Mouse (Mus musculus) CD4-positive helper T cell, adult 2 months (primary cell): Measurements from ENCODE around the gene Ttyh2.

Source experiments
- DNase-seq: peaks from one replicate; pipeline ENCODE4 v3.0.0-alpha.2; 2012; ENCODE audit warnings: low read depth, missing footprints, low spot score

Gene Ttyh2

GRCm38 (mm10) chr11:114675341-114675825 is at the start of gene Ttyh2:
TSS of gene Ttyh2 (plus strand) at chr11:114675431.
- peak; percentile 72 for DNase-seq

DNA sequence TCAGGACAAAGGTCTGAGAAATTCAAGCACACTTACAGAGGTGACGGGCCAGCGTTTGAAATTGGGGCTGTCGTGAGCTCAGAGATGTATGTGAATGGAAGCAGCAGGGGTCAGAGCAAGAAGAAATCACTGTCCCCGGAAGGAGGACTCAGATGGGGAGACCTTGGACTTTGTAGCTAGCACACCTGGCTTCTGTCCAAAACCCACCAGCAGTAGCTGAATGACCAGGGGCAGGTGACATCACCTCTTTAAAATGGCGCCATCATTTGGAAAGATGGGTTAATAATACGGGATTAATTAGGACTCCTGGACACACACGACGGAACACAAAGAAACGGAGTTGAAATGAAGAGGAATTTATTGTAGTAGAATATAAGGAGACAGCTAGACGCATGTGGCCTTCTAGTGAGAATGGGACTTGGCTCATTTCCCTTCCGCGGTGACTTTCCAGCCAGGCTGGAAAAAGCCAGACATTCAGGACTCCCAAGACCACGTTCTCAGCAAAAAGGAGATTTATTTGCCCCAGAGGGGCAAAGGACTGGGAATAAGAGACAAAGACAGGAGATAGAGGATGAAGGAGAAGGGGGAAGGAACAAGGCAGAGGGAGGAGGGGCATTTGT is 49.0 kb upstream of the Ttyh2 start:
- no peak for DNase-seq

DNA sequence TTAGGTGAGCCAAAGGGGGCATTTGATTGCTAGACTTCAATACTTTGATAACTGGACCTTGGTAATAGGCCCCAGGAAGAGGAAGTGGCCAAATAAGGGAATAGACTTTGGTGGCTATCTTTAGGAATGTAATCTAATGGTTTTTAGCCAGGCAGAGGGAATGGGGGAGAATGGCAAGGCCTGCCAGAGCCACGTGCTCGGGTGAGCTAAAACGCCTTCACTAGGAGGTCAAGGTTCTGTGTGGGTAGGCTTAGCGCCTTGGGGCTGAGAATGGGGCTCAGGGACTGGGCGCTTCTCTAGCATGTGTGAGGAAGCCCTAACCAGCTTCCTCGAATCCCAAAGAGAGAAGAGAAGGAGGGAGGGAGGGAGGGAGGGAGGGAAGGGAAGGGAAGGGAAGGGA is 48.2 kb upstream of the Ttyh2 start:
- no peak for DNase-seq

DNA sequence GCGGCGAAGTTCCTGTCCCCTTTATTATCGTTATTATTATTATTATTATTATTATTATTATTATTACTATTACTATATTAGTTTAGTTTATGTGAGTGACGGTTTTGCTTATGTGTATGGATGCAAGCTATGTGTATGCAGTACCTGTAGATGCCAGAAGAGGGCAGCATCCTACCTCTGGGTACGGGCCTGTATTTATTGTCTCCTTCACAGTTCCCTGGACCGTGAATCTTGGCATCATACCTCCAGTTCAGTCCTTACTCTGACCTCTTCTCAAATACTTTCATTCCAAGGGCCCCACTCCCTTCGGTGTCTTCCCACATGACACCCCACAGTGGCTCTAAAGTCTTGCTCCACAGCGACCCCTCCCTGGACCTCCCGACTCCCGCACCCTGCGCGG is 47.2 kb upstream of the Ttyh2 start:
- DNase-seq = no peak

DNA sequence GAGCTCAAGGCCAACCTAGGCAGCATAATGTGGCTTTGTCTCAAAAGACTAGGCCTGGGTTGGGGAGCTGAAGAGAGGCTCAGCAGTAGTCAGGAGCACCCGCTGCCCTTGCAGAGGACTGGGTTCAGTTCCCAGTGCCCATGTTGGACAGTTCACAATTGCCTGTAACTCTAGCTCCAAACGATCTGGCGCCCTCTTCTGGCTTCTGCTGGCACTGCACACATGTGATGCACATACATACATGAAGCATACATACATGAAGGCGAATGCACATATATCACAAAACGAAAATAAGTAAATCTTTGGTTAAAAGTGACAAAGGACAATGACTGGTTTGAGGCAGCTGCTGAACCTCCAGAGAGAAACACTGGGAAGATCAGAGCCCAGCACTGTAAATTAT is 45.2 kb upstream of the Ttyh2 start:
- DNase-seq = no peak

GRCm38 (mm10) chr11:114632266-114632665 is 43.0 kb upstream of the Ttyh2 start:
- no peak for DNase-seq

- DNase-seq = peak; percentile 71
These were observed 38.9 kb upstream of the Ttyh2 start for GRCm38 (mm10) chr11:114636292-114636691.

DNA sequence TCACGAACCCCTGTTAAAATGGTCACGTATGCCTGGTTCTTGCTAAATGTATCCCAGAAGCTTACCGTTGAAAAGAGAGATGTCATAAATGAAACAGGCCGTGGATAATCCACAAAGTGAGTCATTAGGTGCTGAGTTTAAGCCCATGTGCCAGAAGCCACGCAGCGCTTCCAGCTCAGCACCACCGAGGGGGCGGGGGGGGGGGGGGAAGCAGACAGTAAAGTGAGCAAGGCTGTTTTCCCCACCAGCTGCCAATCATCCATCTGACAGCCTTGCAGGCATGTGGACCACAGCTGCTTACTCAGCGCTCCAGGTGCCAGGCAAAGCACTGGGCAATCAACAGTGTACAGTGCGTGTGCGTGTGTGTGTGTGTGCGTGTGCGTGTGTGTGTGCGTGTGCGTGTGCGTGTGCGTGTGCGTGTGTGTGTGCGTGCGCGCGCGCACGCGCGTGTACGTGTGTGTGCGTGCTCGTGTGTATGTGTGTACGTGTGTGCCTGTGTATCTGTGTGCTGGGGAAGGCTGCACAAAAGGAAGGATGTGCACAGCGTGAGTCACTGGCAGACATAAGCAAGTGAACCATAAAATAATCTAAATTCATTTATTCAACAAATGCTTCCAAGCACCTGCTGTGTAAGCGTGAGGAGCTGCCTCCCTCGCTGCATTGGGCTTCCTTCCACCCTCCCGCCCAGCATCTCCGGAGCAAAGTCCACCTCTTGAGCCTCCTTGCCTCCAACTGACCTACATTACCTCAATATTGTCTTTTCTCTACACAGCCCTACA is 38.3 kb upstream of the Ttyh2 start:
- no peak for DNase-seq

DNA sequence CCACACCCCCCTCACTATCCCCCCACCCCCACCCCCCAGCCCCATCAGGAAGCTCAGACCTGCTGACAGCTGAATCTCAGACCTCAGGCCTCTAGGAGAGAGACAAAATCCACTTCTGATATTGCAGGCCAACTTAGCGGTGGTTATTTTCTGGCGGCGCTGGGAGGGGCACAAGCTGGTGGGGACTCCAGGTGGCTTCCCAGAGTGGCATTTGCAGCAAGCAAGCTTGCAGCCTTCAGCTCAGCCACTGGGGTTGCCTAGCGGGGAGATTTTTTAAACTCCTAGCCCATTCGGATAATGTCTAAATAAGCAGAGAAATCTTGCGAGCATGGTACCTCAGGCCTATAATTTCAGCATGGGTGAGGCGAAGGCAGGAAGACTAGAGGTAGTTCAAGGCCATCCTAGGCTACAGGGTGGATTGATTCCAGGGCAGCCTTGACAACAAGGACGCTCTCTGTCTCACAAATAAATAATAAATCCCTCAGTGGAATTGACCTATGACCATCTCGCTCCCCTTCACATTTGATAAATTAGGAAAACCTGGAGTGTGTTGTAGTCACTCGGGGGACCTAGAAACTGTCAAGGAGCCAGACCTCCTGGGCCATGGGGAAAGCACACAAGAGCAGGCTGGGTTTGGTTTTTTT is 36.5 kb upstream of the Ttyh2 start:
- no peak for DNase-seq

GRCm38 (mm10) chr11:114639681-114640103 is 35.5 kb upstream of the Ttyh2 start:
- no peak for DNase-seq

GRCm38 (mm10) chr11:114640658-114641057 is 34.6 kb upstream of the Ttyh2 start:
- no peak for DNase-seq

- no peak for DNase-seq
These were observed 34.1 kb upstream of the Ttyh2 start for GRCm38 (mm10) chr11:114641136-114641535.

DNA sequence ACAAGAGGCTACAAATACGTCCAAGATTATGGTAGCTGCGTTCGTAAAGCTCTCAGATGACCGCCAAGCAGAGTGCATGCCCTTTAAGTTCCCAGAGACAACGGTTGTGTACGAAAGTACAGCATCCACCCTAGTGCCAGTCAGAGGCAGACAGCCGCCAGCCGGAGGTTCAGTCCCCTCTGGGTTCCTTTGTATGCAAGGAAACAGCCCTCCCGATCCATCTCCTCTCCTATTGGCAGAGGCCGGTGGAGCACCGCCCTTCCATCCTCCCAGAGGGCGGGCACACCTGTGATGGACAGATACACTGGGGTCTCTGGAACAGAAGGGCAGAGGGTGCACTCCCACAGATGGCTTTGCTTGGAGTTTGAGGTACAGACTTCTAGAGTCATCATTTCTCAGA is 33.0 kb upstream of the Ttyh2 start:
- no peak for DNase-seq

GRCm38 (mm10) chr11:114642926-114643325 is 32.3 kb upstream of the Ttyh2 start:
- DNase-seq = no peak

DNA sequence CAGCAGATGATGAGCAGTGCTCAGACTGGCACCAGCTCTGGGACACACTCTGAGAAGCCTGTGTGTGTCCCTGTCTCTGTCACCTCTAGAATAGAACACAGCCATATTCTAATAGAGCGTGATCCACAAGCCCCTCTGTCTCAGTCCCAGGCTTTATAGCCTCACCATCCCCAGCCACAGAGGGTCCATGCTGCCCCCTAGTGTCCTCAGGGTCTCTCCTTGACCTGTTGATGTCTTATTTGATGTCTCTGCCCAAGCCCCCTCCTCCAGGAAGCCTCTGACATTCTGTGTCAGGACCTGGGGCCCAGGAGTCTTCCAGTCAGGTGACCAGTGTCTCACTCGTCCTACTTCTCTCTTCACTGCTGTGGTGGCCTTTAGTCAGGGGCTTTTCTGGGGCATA is 31.1 kb upstream of the Ttyh2 start:
- DNase-seq = no peak

DNA sequence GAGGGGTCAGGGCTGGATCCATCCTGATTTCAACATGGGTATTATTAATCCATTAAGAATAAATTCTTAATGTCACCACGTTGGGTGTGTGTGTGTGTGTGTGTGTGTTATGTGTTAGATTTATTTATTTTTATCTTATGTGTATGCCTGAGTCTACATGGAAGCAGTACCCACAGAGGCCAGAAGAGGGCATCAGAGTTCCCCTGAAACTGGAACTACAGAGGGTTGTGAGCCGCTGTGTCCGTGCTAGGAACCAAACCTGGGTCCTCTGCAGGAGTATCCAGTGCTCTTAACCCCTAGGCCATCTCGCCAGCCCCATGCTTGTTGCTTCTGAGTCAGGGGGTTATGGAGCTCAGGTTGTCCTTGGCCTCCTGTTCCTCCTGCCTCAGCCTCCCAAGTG is 25.7 kb upstream of the Ttyh2 start:
- DNase-seq = no peak

DNA sequence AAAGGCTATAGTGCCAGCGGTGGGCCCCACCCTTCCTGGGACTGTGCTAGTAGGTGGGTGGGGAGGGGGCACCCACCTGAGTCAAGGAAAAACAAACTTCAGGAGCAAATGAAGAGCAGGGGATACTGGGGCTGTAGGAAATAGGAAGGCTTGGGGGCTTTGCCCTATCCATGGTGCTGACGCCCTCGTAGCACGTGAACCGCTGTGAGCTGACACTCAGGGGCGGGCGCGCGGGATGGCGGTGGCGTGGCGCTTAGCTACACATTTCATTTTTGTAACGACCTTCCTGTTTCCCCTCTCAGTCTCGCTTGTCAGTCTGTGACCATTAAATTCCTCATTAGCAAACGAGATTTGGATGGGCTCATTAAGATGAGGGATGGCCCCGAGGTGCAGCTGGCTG is 22.7 kb upstream of the Ttyh2 start:
- DNase-seq = no peak

DNA sequence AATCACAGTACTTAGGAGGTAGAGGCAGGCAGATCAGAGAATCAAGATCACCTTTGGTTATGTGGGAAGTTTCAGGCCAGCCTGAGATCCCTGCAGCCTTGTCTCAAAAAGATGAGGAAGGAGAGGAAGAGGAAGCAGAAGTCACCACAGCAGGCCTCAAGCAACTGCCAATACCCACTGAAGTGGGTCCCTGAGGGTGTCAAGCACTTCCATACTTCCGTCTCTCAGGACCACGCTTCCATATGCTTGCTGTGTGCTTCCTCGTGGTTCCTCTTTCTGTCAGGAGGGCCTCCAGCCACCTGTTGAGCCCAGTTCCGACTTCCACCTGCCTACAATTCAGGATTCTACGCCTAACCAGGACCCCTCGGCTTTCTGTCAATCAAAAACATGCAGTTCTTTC is 21.6 kb upstream of the Ttyh2 start:
- no peak for DNase-seq

DNA sequence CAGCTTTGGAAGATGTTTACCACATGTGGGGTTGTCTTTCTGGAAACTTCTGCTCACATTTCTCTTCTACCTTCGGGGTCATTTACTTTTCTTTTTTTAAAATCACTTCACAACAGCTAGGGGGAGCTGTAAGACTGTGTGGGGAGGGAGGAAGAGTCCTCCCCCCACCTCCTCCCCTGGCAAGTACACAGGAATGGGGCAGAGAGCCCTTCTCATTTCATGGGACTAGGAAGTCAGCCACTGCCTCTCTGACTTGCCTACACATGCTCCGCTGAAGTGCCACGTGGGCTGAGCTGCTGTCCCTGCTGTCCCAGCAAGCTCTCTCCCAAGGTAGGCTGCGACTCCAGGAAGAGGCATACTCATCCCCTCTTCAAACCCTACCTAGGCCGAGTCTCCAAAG is 20.7 kb upstream of the Ttyh2 start:
- DNase-seq = peak; percentile 32

DNA sequence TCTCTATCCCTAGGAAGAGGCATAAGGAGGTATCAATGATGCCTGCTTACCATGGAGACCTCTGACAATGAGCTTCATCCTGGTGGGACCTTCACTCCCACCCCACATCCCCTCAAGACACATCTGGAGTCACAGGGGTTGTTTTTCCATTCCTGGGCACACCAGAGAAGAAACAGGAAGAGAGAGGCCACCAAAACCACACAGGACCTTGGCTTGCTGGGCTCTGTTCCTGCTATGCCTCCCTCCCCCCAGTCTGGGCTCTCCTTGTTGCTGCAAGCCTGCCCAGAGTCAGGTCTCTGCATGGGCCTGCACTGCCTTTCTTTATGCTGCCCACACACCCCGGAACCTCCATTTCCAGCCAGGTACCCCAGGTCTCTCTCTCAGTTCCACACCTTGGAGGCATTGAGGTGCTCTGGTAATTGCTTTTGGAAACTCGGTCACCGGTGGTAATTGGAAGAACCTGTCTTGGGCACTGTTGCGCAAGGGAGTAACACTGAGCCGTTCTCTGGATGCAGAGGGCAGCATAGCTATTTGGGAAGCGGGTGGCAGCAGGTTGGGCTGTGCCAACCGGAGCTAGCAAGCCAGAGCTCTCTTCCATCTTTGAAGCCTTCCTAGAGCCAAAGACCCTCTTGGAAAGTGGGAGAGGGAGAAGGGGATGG is 19.8 kb upstream of the Ttyh2 start:
- no peak for DNase-seq

GRCm38 (mm10) chr11:114656994-114657644 is 18.1 kb upstream of the Ttyh2 start:
- DNase-seq = no peak

- DNase-seq = peak; percentile 48
These were observed 17.5 kb upstream of the Ttyh2 start for GRCm38 (mm10) chr11:114657737-114658136.
